Mouse (Mus musculus): ENCODE measurements at regions not wholly inside any gene's neighbourhood (a gene's known extent, or its start where the extent isn't known, plus 50 kb on each side); places are given as distances from the start of the nearest gene placed in this dataset.

DNA sequence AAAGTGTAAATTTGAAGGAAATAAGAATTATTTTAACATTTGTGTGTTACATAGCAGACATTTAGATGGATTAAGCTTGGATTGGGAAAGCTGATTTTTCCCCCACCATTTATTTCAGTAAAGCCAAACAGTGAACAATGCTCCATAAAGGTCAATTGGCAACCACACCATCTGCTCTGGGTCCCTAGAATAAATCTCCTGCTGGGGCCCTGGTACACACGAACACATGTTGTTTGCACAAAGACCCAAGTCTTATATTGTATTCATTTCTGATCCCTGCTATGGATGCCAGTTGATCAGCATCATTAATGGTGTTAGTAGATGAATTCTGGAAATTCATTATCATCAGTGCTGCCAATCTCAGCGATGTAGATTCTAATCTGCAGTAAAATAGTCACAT, 1698.0 kb upstream of the Pcdh17 start:
- DNase-seq: peak; percentile 34 to 71
- no peak for TF ChIP-seq POLR2A (IDR thresholded peaks at IDR 0.05; ENCODE audit: borderline replicate concordance, insufficient read depth, low read length)
- no peak for TF ChIP-seq CTCF (IDR thresholded peaks at IDR 0.05; ENCODE audit: borderline replicate concordance, insufficient read depth, low read depth, low read length)
- H3K27me3 ChIP-seq (ENCODE audit: control insufficient read depth, insufficient read depth, low read length): no peaks in the 10 kb centered on the region
- no peak overlapping the region for H3K27ac ChIP-seq (ENCODE audit: insufficient read depth, low read length)
- H3K4me3 ChIP-seq (replicated peaks; ENCODE audit: insufficient read depth, low read depth, low read length): no peak overlapping the region
- no peaks in the 10 kb centered on the region for H3K4me1 ChIP-seq (ENCODE audit: control insufficient read depth, insufficient read depth, low read length)
- WGBS: 9% methylated on average over 2 of the region's 2 CpGs

DNA sequence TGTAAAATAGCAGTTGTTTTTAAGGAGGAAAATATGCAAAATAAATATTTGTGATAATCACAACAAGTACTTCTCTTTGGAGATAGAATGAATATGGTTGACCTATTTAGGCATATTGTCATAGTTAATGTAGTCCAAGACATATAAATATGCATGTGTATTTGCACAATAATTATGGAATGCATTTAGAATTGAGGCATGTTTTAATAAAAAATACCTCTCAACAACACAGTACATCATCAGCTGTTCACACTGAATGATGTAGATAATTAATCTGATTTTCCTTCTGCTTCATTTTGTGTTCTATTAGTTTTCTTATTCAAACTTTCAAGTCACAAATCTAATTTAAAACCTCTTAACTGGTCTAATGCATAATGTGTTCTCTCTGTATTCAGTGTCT, 1685.2 kb upstream of the Pcdh17 start:
- Histone ChIP-seq H3K27me3 (ENCODE audit: control insufficient read depth, insufficient read depth, low read length) (no peaks in the 10 kb centered on the region), H3K4me3 (replicated peaks; ENCODE audit: insufficient read depth, low read depth, low read length) (no peak overlapping the region), H3K4me1 (ENCODE audit: control insufficient read depth, insufficient read depth, low read length) (no peaks in the 10 kb centered on the region), H3K27ac (ENCODE audit: insufficient read depth, low read length) (no peak overlapping the region)
- no peak for DNase-seq
- TF ChIP-seq POLR2A (IDR thresholded peaks at IDR 0.05; ENCODE audit: borderline replicate concordance, insufficient read depth, low read length) (no peak), CTCF (IDR thresholded peaks at IDR 0.05; ENCODE audit: borderline replicate concordance, insufficient read depth, low read depth, low read length) (no peak)

Data from cerebellum, adult 2 months (tissue).